Mouse (Mus musculus) cerebellum, adult (tissue): ENCODE results near the gene Bcl2l14.

Experiments
- ATAC-seq: cut with Nextera tagmentation; 2 replicates; pipeline ENCODE4 v1.9.2; 2017; ENCODE audit warnings: mild to moderate bottlenecking, moderate library complexity, mixed read lengths; ENCODE audit not compliant: insufficient number of reproducible peaks, low FRiP score, low TSS enrichment

The Bcl2l14 gene

GRCm38 (mm10) chr6:134440023-134440422 is 43.9 kb downstream of the Bcl2l14 start:
- peak; percentile 22; the same call in 1 of the 2 replicates for ATAC-seq

- ATAC-seq = no peak
Observed at GRCm38 (mm10) chr6:134441716-134442115, 45.6 kb downstream of the Bcl2l14 start.

- no peak for ATAC-seq
Observed at GRCm38 (mm10) chr6:134442219-134442618, 46.1 kb downstream of the Bcl2l14 start.

- ATAC-seq = no peak
Observed at GRCm38 (mm10) chr6:134443198-134443904, 47.2 kb downstream of the Bcl2l14 start.

GRCm38 (mm10) chr6:134443925-134444324 is 47.8 kb downstream of the Bcl2l14 start:
- ATAC-seq = no peak

GRCm38 (mm10) chr6:134448451-134448850 is 52.3 kb downstream of the Bcl2l14 start:
- ATAC-seq = no peak

- no peak for ATAC-seq
Observed at GRCm38 (mm10) chr6:134449958-134450357, 53.8 kb downstream of the Bcl2l14 start.

GRCm38 (mm10) chr6:134450661-134451119 is 54.6 kb downstream of the Bcl2l14 start:
- no peak for ATAC-seq

- ATAC-seq = no peak
Observed at GRCm38 (mm10) chr6:134454093-134454492, 58.0 kb downstream of the Bcl2l14 start.

GRCm38 (mm10) chr6:134458376-134458775 is 62.3 kb downstream of the Bcl2l14 start:
- no peak for ATAC-seq

- no peak for ATAC-seq
Observed at GRCm38 (mm10) chr6:134461175-134461574, 65.1 kb downstream of the Bcl2l14 start.

GRCm38 (mm10) chr6:134466671-134467229 is 70.6 kb downstream of the Bcl2l14 start:
- ATAC-seq = no peak

GRCm38 (mm10) chr6:134469297-134469696 is 73.2 kb downstream of the Bcl2l14 start:
- ATAC-seq = no peak

- ATAC-seq = no peak
Observed at GRCm38 (mm10) chr6:134470857-134471256, 74.7 kb downstream of the Bcl2l14 start.

- no peak for ATAC-seq
Observed at GRCm38 (mm10) chr6:134473143-134473561, 77.0 kb downstream of the Bcl2l14 start.

- ATAC-seq = no peak
Observed at GRCm38 (mm10) chr6:134479481-134479880, 83.4 kb downstream of the Bcl2l14 start.

GRCm38 (mm10) chr6:134486318-134486717 is 90.2 kb downstream of the Bcl2l14 start:
- ATAC-seq = no peak
